Mouse (Mus musculus) bone marrow, adult 2 months (tissue): ENCODE results near the gene Dpf2. TPM values are rescaled to one million over a fixed set of nuclear protein-coding genes. Genes with fewer than 3 reads are reported as not detected.

Experiments used
- H3K27ac ChIP-seq: fragments of 200-500 bp; 2 replicates; pipeline ENCODE4 v1.5.1; 2012; ENCODE audit warnings: low read depth, mild to moderate bottlenecking, control low read depth, inconsistent platforms, low read length; ENCODE audit not compliant: control insufficient read depth, poor library complexity, insufficient read depth
- H3K4me1 ChIP-seq: fragments of 200-500 bp; 2 replicates; pipeline ENCODE4 v1.6.1; 2011; ENCODE audit warnings: low read length; ENCODE audit not compliant: control insufficient read depth, insufficient read depth
- H3K4me3 ChIP-seq: fragments of 200-500 bp; replicated peaks from 2 replicates; pipeline ENCODE3; 2011; ENCODE audit warnings: mild to moderate bottlenecking, low read depth, low read length, control low read depth; ENCODE audit not compliant: control insufficient read depth
- CTCF ChIP-seq: fragments of 200-500 bp; IDR thresholded peaks from 2 replicates; pipeline ENCODE4 v1.5.1; 2011; ENCODE audit warnings: low read length, control low read depth; ENCODE audit not compliant: control insufficient read depth, insufficient read depth
- POLR2A ChIP-seq: fragments of 200-500 bp; IDR thresholded peaks from 2 replicates; pipeline ENCODE4 v1.6.1; 2011; ENCODE audit warnings: low read depth, mild to moderate bottlenecking, control low read depth, low read length, borderline replicate concordance; ENCODE audit not compliant: control insufficient read depth
- WGBS: fragments of 180-500 bp; shearing (Covaris S2); methylation state at CpG from one replicate; pipeline ENCODE4 v1.1.7; 2018; 5-methylcytosine and 5-hydroxymethylcytosine counted together
- polyA plus RNA-seq: library from polyadenylated mRNA; stranded (reverse); fragments of >200 nt; gene quantifications from 2 replicates; pipeline ENCODE4 v1.2.4, GENCODE M21; 2011; ENCODE audit warnings: low replicate concordance; ENCODE audit not compliant: missing spikeins, insufficient read depth, insufficient read length

The Dpf2 gene
- polyA plus RNA-seq, 1 experiment = 60.8 TPM

DNA sequence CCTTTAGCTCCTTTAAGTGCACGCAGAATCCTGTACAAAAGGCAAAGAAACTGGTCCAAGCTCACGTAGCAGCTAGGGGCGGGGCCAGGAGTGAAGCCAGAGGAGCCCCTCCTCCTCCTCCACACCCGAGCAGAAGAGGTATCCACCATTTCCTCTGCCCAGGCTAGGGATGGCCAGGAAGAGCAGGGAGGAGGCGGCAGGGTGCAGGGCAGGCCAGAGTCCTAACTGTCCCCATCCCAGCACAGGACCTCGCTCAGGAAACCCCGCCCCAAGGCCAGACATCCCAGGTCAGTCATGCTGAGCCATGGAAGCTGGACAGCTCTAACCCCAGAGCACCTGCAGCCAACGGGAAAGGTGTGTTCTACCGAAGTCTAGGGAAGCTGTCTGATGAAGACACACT lies 8.9 kb upstream of the Dpf2 start:
- TF ChIP-seq CTCF (no peak), POLR2A (no peak)
- WGBS = 41% methylated on average over 9 of the region's 9 CpGs
- Histone ChIP-seq H3K27ac (no peak overlapping the region), H3K4me3 (no peak overlapping the region), H3K4me1 (no peaks in the 10 kb centered on the region; the same call in 1 of the 2 replicates)

DNA sequence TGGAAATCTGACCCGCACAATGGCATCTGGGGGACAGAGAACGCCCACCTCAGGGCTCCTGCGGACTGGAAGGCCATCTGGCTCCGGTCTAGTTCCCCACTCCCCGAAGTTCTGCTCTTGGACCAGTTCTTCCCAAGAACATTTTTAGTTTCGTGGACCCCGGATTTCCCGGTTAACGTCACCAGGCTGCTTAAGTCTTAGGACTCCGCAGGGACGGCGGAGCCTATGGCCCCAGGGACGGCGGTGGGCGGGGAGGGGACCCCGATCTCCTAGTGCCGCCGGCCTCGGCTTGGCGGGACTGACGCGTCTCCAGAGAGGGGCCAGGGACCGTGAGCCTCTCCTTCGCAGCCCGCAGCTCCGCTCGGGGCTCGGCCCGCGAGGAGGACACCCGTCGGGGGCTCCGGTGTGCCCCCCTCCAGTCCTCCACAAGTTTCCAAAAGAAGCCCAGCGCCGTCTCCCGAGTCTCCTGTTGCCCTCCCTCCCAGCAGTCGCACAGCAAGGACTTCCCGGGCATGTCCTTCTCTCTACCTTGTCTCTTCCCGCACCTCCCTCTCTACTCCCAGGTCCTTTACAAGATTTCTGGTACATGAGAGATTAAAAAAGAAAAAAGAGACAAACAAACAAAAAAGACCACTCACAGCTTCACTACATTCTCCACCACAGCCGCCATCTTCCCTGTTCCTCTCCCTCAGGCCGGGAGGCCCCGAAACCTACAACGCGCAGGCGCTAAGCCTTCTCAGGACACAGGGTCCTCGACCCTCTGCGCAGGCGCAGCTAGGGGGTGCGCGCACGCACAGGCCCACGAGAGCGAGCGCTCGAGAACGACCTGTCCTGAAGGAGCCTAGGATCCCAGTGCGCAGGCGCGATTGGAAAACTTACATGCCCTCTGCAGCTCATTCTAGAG lies 455 bp downstream of the Dpf2 start:
- Histone ChIP-seq H3K4me1 (peaks cover 3% of the 10 kb centered on the region; the same call in 1 of the 2 replicates), H3K27ac (peak overlapping the region; percentile 54), H3K4me3 (peak overlapping the region; percentile 97)
- 0 out of 2 replicates have a peak, but pooled peaks have one; percentile 4 for TF ChIP-seq CTCF
- TF ChIP-seq POLR2A = peak; percentile 93
- WGBS = under 1% methylated on average over 59 of the region's 59 CpGs

DNA sequence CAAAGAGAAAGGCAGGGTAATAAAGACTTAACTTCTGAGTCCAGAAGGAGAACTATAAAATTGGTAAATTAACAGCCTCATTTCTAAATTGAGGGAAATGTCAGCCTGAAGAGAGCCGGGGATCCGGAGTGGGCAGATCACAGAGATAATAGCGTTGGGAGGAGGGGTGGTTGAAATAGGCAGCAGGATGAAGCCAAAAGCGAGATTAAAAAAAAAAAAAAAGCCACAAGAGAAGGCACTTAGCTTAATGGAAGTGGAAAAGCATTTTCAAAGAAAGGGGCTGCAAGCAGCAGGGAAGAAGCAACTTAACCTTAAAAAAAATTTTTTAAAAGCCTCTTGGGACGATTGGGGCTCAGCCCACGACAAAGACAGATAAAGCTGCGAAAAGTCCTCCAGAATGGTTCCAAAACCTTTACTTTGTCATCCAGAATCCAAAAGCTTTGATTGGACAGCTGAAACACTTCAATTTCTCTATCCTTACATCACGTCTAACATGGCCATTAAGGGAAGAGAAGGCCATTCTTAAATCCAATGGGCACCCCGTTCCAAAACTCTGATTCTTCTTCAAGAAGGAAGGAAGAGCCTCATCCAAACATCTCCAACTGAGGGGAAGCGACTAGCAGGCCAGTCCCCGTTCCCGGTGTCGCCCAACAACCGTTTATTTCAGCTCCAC lies 1.2 kb downstream of the Dpf2 start:
- Histone ChIP-seq H3K4me1 (peaks cover 3% of the 10 kb centered on the region; the same call in 1 of the 2 replicates), H3K27ac (0 out of 2 replicates have a peak overlapping the region, but pooled peaks have one; percentile 54), H3K4me3 (peak overlapping the region; percentile 97)
- 3% methylated on average over 14 of the region's 14 CpGs for WGBS
- TF ChIP-seq CTCF (no peak), POLR2A (no peak)

DNA sequence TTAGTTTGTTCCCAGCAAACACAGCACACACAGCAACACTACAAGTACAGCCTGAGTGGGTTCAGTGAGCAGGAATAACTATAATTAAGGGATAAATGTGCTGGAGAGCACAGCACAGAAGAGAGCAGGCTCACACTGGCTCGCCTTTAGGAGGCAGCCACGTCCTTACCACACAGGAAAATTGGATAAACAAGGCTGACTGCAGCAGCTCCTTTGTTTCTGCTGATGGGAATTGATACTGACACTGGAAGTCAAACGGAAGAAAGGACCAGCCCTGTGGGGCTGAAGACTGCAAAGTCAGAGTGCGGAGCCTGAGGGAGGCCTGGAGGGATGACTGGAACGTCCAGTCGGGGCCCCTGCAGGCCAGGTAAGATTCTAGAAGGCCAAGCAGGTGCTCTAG lies 2.6 kb downstream of the Dpf2 start:
- peaks cover 3% of the 10 kb centered on the region; the same call in 1 of the 2 replicates for H3K4me1 ChIP-seq
- TF ChIP-seq CTCF = no peak
- no peak for TF ChIP-seq POLR2A

DNA sequence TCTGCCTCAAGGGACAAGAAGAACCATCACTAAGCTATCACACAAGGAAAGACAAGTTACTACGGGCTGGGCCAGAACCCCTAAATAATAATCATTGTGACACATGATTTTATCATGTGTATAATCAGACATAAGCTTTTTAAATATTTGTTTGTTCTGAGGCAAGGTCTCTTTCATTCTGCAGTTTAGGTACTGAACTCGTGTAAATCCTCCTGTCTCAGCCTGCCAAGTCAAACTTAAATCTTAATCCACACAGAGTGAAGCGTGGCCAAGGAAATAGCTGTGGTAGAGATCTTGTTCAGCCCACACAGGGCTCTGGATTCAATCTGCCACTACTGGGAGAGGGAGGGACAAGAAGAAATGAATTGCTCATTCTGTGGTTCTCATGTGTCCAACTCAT lies 5.5 kb downstream of the Dpf2 start:
- no peak overlapping the region for H3K27ac ChIP-seq
- no peak for TF ChIP-seq CTCF
- TF ChIP-seq POLR2A = no peak
- WGBS = 77% methylated on average over 3 of the region's 3 CpGs
- H3K4me1 ChIP-seq = no peaks in the 10 kb centered on the region
- H3K4me3 ChIP-seq = no peak overlapping the region

More for the DNA sequence above, 2.6 kb downstream of the Dpf2 start:
- Histone ChIP-seq H3K4me3 (no peak overlapping the region), H3K27ac (no peak overlapping the region)
- 69% methylated on average over 6 of the region's 6 CpGs for WGBS

DNA sequence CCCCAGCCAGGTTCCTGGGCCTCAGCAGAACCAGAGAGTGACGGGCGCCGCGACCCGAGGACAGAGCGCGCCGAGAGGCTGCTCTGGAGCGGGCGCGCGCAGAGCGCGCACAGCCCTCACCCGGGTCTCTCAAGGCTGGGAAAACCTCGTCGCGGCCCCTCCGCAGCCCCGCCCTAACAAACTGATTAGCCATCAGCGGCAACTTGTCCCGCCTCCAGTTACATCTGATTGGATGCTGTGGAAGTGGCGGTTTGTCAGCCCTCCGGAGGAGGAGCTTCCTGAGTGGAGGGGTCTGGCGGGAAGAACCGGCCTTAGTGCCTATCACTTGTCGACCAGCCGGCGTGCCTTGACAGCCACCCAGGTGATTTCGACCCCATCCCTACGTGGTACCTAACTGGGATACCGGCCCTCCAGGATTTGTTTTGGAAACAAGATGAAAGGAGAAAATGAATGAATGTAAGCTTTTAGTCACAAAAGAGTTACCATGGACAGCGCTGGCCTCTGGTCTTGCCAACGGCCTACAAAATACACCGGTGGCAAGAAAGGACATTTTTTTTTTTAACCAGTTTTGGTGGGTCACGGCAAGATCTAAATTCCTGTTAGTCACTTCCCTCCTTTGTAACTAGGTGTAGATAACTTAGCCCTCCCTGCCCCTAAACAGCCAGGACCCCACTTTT lies 18.7 kb downstream of the Dpf2 start, which contains the start of gene Tigd3:
TSS of gene Tigd3 (minus strand) at position 148 of the 677 bp plus-strand sequence.
- TF ChIP-seq POLR2A (peak; percentile 82; the same call in 1 of the 2 replicates), CTCF (no peak)
- Histone ChIP-seq H3K4me3 (peak within 1 kb of the TSS; percentile 69), H3K4me1 (no peaks in the 10 kb centered on the region; the same call in 1 of the 2 replicates), H3K27ac (no peak within 1 kb of the TSS; the same call in 1 of the 2 replicates)
- 2% methylated on average over 36 of the region's 36 CpGs for WGBS

DNA sequence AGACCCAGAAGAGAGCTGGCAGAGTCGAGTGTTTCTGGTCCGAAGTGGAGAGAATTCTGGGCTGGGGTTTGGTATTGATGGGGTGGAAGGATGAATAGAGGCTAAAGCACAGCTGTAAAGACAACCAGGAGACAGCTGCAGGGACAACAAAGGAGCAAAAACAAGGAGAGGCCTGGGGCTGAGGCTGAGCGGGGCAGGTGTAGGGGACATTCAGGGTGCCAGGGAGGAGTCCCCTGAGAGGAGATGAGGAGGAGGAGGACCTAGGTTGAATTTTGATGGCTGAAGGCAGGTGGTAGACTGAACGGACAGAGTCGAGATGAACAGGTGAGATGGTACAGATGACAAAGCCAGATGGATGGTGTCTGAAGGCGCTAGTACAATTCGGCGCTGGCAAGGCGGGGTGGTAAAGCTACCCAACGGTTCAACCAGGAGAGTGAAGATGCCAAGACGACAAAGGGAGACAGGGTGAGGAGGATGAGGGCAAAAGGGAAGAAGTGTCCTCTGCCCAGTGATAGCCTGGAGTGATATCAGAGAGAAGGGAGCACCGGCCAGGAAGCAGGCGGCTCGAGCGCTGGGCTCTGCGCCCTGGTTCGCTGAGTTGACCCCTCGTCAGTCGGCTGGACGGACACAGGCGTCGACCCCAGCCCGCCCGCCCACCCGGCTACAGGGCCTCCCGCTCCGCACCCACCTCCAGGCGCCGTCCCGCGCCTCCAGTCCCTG lies 19.4 kb downstream of the Dpf2 start:
- Histone ChIP-seq H3K4me3 (peak overlapping the region; percentile 69), H3K4me1 (no peaks in the 10 kb centered on the region; the same call in 1 of the 2 replicates), H3K27ac (no peak overlapping the region; the same call in 1 of the 2 replicates)
- 8% methylated on average over 31 of the region's 31 CpGs for WGBS
- TF ChIP-seq CTCF = no peak
- no peak for TF ChIP-seq POLR2A
